Mouse (Mus musculus): Measurements from ENCODE around the gene Cd40lg.

The Cd40lg gene

DNA sequence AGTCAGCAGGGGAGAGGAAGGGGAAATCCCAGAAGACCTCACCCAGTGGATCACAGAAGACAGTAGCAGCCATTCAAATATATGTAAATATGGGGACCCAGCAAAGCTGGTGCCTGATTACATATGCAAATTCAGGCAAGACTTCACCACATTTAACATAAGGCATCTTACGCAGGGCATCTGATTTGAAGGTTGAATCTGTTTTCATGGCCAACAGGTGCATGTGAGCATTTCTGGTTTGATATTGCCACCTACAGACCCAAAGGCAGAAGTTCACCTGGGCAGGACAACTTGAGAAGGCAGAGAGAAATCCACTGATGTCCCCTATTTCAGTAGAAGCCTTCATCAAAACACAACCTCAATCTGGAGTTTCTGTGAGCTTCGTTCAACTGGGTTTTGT, 48.8 kb downstream of the Cd40lg start:
- in situ Hi-C loops (cut with MboI, MseI), result no loop called here

DNA sequence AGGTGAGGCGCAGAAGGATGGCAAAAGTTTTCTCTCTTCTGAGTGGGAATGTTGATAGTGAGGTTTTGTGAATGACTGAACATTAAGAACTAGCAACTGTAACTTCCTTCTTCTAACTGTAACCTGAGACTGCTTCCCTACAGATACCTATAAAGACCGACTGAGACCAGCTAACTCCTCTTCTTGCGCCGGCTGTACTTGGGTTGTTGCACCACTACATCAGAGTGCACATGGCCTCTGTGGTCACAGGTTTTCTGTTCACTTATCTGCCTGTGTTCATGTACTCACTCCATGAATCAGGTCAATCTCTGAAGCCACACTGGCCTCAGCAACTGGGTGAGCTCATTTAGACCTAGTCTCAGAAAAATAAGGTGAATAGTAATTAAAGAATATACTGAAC, 51.6 kb downstream of the Cd40lg start:
- in situ Hi-C loops (cut with MboI, MseI), result no loop called here
